Mouse (Mus musculus): ENCODE results near the gene Dlat. TPM values are rescaled to one million over a fixed set of nuclear protein-coding genes. Genes with fewer than 3 reads are reported as not detected.

Dlat gene
- total and polyA plus RNA-seq, 3 experiments = 45.2 to 67.5 (median 53.4) TPM

GRCm38 (mm10) chr9:50666442-50666841, 6.9 kb upstream of the Dlat start:
- dilution Hi-C loops (cut with MboI; ENCODE audit: extremely low pct_ligation_motif_present, extremely low pct_unique_long_range_greater_than_20kb, low sequenced_read_pairs) = no loop called here
- H3K36me3 ChIP-seq (replicated peaks in 1 of 2; ENCODE audit: control insufficient read depth in 1 of 2, insufficient read depth in 1 of 2, low read length in 1 of 2) = no peaks in the 10 kb centered on the region
- no peak for DNase-seq (ENCODE audit: extremely low read depth)

GRCm38 (mm10) chr9:50664826-50665225, 5.2 kb upstream of the Dlat start:
- Histone ChIP-seq H3K27ac (ENCODE audit: insufficient read depth, low read depth) (no peak overlapping the region), H3K4me1 (ENCODE audit: control insufficient read depth in 1 of 2, insufficient read depth in 2 of 2) (peaks cover 2 to 4% of the 10 kb centered on the region in 2 experiments), H3K9ac (ENCODE audit: insufficient read depth, low read depth) (no peak overlapping the region), H3K9me3 (replicated peaks; ENCODE audit: low read length) (no peaks in the 10 kb centered on the region), H3K4me2 (ENCODE audit: insufficient read depth, low read depth, poor library complexity, severe bottlenecking) (no peak overlapping the region), H3K27me3 (replicated peaks) (no peaks in the 10 kb centered on the region), H3K4me3 (replicated peaks in 1 of 3; ENCODE audit: low read depth in 2 of 3, low read length in 2 of 3, poor library complexity in 1 of 3) (no peak overlapping the region), H3K79me2 (replicated peaks; ENCODE audit: control insufficient read depth, extremely low read depth, insufficient read depth, poor library complexity, severe bottlenecking) (no peaks in the 10 kb centered on the region), H3K36me3 (replicated peaks in 1 of 2; ENCODE audit: control insufficient read depth in 1 of 2, insufficient read depth in 1 of 2, low read length in 1 of 2) (no peaks in the 10 kb centered on the region)
- in situ Hi-C loops (cut with MboI; ENCODE audit: low pct_ligation_motif_present, low pct_unique_long_range_greater_than_20kb, low sequenced_read_pairs) = no loop called here
- TF ChIP-seq MAZ (IDR thresholded peaks at IDR 0.05; ENCODE audit: low read depth, low read length) (no peak), TBP (conservative IDR thresholded peaks at IDR 0.05; ENCODE audit: low read depth, low read length) (no peak), MAX (IDR thresholded peaks at IDR 0.05; ENCODE audit: low read length) (no peak), TCF12 (IDR thresholded peaks at IDR 0.05; ENCODE audit: low read depth, low read length) (no peak), CHD1 (IDR thresholded peaks at IDR 0.05; ENCODE audit: low read depth, low read length) (no peak), SIN3A (IDR thresholded peaks at IDR 0.05; ENCODE audit: low read length) (no peak), MEF2A (IDR thresholded peaks at IDR 0.05; ENCODE audit: borderline replicate concordance, low read depth, low read length) (no peak), KAT2A (IDR thresholded peaks at IDR 0.05; ENCODE audit: insufficient replicate concordance, low read length) (no peak), ETS1 (conservative IDR thresholded peaks at IDR 0.05; ENCODE audit: low read depth, low read length) (no peak), ZKSCAN1 (IDR thresholded peaks at IDR 0.05; ENCODE audit: borderline replicate concordance, low read depth, low read length) (no peak), CTCF (conservative IDR thresholded peaks at IDR 0.05 in 1 of 2, IDR thresholded peaks at IDR 0.05 in 1 of 2; ENCODE audit: low read depth in 2 of 2, low read length in 2 of 2) (no peak), PAX5 (IDR thresholded peaks at IDR 0.05; ENCODE audit: low read length) (no peak), JUND (conservative IDR thresholded peaks at IDR 0.05; ENCODE audit: low read depth, low read length) (no peak), MAFK (IDR thresholded peaks at IDR 0.05; ENCODE audit: insufficient replicate concordance, low read length) (no peak), CHD2 (IDR thresholded peaks at IDR 0.05; ENCODE audit: low read length) (no peak), GABPA (IDR thresholded peaks at IDR 0.05; ENCODE audit: insufficient replicate concordance, low read depth, low read length) (no peak), ZMIZ1 (IDR thresholded peaks at IDR 0.05; ENCODE audit: low read depth, low read length) (no peak), ZNF384 (IDR thresholded peaks at IDR 0.05; ENCODE audit: low read depth, low read length) (no peak)
- dilution Hi-C loops (cut with MboI; ENCODE audit: extremely low pct_ligation_motif_present, extremely low pct_unique_long_range_greater_than_20kb, low sequenced_read_pairs) = no loop called here
- DNase-seq (ENCODE audit: extremely low read depth) = no peak

More at GRCm38 (mm10) chr9:50666442-50666841, 6.9 kb upstream of the Dlat start:
- no peaks in the 10 kb centered on the region for H3K79me2 ChIP-seq (replicated peaks; ENCODE audit: control insufficient read depth, extremely low read depth, insufficient read depth, poor library complexity, severe bottlenecking)
- peaks cover 2 to 4% of the 10 kb centered on the region in 2 experiments; a peak in 3 of 4 replicates for H3K4me1 ChIP-seq (ENCODE audit: control insufficient read depth in 1 of 2, insufficient read depth in 2 of 2)
- H3K4me3 ChIP-seq (replicated peaks in 1 of 3; ENCODE audit: low read depth in 2 of 3, low read length in 2 of 3, poor library complexity in 1 of 3) = no peak overlapping the region
- no peaks in the 10 kb centered on the region for H3K27me3 ChIP-seq (replicated peaks)
- in situ Hi-C loops (cut with MboI; ENCODE audit: low pct_ligation_motif_present, low pct_unique_long_range_greater_than_20kb, low sequenced_read_pairs) = no loop called here
- no peak overlapping the region for H3K9ac ChIP-seq (ENCODE audit: insufficient read depth, low read depth)
- no peak overlapping the region for H3K27ac ChIP-seq (ENCODE audit: insufficient read depth, low read depth)
- TF ChIP-seq EP300 (IDR thresholded peaks at IDR 0.05; ENCODE audit: low read length) (no peak), MAX (IDR thresholded peaks at IDR 0.05; ENCODE audit: low read length) (no peak), IRF4 (IDR thresholded peaks at IDR 0.05; ENCODE audit: low read depth, low read length) (no peak), POLR2A (IDR thresholded peaks at IDR 0.05; ENCODE audit: low read depth, low read length) (no peak), ZC3H11A (IDR thresholded peaks at IDR 0.05; ENCODE audit: low read depth, low read length) (no peak), GABPA (IDR thresholded peaks at IDR 0.05; ENCODE audit: insufficient replicate concordance, low read depth, low read length) (no peak), POLR2AphosphoS2 (IDR thresholded peaks at IDR 0.05; ENCODE audit: low read depth, low read length) (no peak), MEF2A (IDR thresholded peaks at IDR 0.05; ENCODE audit: borderline replicate concordance, low read depth, low read length) (no peak), USF1 (IDR thresholded peaks at IDR 0.05; ENCODE audit: low read depth, low read length) (no peak), TBP (conservative IDR thresholded peaks at IDR 0.05; ENCODE audit: low read depth, low read length) (no peak), CHD1 (IDR thresholded peaks at IDR 0.05; ENCODE audit: low read depth, low read length) (no peak), UBTF (IDR thresholded peaks at IDR 0.05; ENCODE audit: low read depth, low read length) (no peak), KAT2A (IDR thresholded peaks at IDR 0.05; ENCODE audit: insufficient replicate concordance, low read length) (no peak), MAZ (IDR thresholded peaks at IDR 0.05; ENCODE audit: low read depth, low read length) (no peak), BHLHE40 (IDR thresholded peaks at IDR 0.05; ENCODE audit: low read depth, low read length) (no peak), MAFK (IDR thresholded peaks at IDR 0.05; ENCODE audit: insufficient replicate concordance, low read length) (no peak)
- no peaks in the 10 kb centered on the region for H3K9me3 ChIP-seq (replicated peaks; ENCODE audit: low read length)
- no peak overlapping the region for H3K4me2 ChIP-seq (ENCODE audit: insufficient read depth, low read depth, poor library complexity, severe bottlenecking)

Data from CH12.LX (cell line).